Mouse (Mus musculus) embryonic facial prominence, embryonic 13.5 days (tissue): ENCODE measurements around the gene Ctbp1. TPM values are rescaled to one million over a fixed set of nuclear protein-coding genes. Genes with fewer than 3 reads are reported as not detected.

Experiments
- ATAC-seq: fragments of 200-750 bp; cut with Nextera tagmentation; 2 replicates; pipeline ENCODE4 v1.8.0; 2017; ENCODE audit warnings: low read depth; ENCODE audit not compliant: insufficient number of reproducible peaks, insufficient read depth, low FRiP score, low TSS enrichment
- H3K27ac ChIP-seq: fragments of 300-500 bp; sonication (generic); 2 replicates; pipeline ENCODE4 v1.5.1; 2015; ENCODE audit warnings: moderate library complexity, mild to moderate bottlenecking, inconsistent platforms
- H3K27me3 ChIP-seq: fragments of 300-500 bp; sonication (generic); 2 replicates; pipeline ENCODE4 v1.6.1; 2015; ENCODE audit warnings: mild to moderate bottlenecking, inconsistent platforms
- H3K36me3 ChIP-seq: fragments of 300-500 bp; sonication (generic); 2 replicates; pipeline ENCODE4 v1.6.1; 2015; ENCODE audit warnings: mild to moderate bottlenecking, inconsistent platforms
- H3K4me1 ChIP-seq: fragments of 300-500 bp; sonication (generic); 2 replicates; pipeline ENCODE4 v1.6.1; 2015; ENCODE audit warnings: inconsistent platforms
- H3K4me2 ChIP-seq: fragments of 300-500 bp; sonication (generic); 2 replicates; pipeline ENCODE4 v1.6.1; 2015; ENCODE audit warnings: moderate library complexity, mild to moderate bottlenecking, inconsistent platforms
- H3K4me3 ChIP-seq: fragments of 300-500 bp; sonication (generic); 2 replicates; pipeline ENCODE4 v1.5.1; 2015; ENCODE audit warnings: mild to moderate bottlenecking, inconsistent platforms
- H3K9ac ChIP-seq: fragments of 300-500 bp; sonication (generic); 2 replicates; pipeline ENCODE4 v1.6.1; 2015; ENCODE audit warnings: mild to moderate bottlenecking, inconsistent platforms
- H3K9me3 ChIP-seq: fragments of 300-500 bp; sonication (generic); 2 replicates; pipeline ENCODE4 v1.6.1; 2016; ENCODE audit warnings: inconsistent platforms
- WGBS: fragments of 180-500 bp; shearing (Covaris S2); methylation state at CpG from one replicate; pipeline ENCODE4 v1.1.7; 2015; ENCODE audit warnings: mixed read lengths; 5-methylcytosine and 5-hydroxymethylcytosine counted together
- polyA plus RNA-seq: library from polyadenylated mRNA; unstranded; fragments of >200 nt; fragmentation: Nextera tagmentation; extraction: Ambion mirVana; gene quantifications from 2 replicates; pipeline ENCODE4 v1.2.1, GENCODE M21; 2015

Ctbp1 gene
- polyA plus RNA-seq, 1 experiment from 2014 or later: 326 TPM

- H3K27me3 ChIP-seq: no peaks in the 10 kb centered on the region
- H3K4me1 ChIP-seq: peaks cover 41% of the 10 kb centered on the region
- 78% methylated on average over 10 of the region's 10 CpGs for WGBS
- H3K9ac ChIP-seq: no peak overlapping the region
- no peak overlapping the region for H3K4me3 ChIP-seq
- no peaks in the 10 kb centered on the region for H3K36me3 ChIP-seq
- H3K27ac ChIP-seq: no peak overlapping the region
- H3K4me2 ChIP-seq: no peak overlapping the region
- ATAC-seq: no peak
- H3K9me3 ChIP-seq: no peaks in the 10 kb centered on the region
Observed at GRCm38 (mm10) chr5:33220350-33221044, 54.3 kb downstream of the Ctbp1 start.

- H3K4me1 ChIP-seq: peaks cover 37% of the 10 kb centered on the region
- H3K36me3 ChIP-seq: no peaks in the 10 kb centered on the region
- no peak overlapping the region for H3K4me3 ChIP-seq
- no peak overlapping the region for H3K9ac ChIP-seq
- H3K4me2 ChIP-seq: no peak overlapping the region
- H3K9me3 ChIP-seq: no peaks in the 10 kb centered on the region
- no peak for ATAC-seq
- H3K27ac ChIP-seq: no peak overlapping the region
- 90% methylated on average over 4 of the region's 4 CpGs for WGBS
- H3K27me3 ChIP-seq: no peaks in the 10 kb centered on the region
Observed at GRCm38 (mm10) chr5:33219831-33220230, 55.0 kb downstream of the Ctbp1 start.

- 75% methylated on average over 20 of the region's 20 CpGs for WGBS
- Histone ChIP-seq H3K4me2 (no peak overlapping the region), H3K27me3 (no peaks in the 10 kb centered on the region), H3K9me3 (no peaks in the 10 kb centered on the region), H3K36me3 (no peaks in the 10 kb centered on the region), H3K4me3 (no peak overlapping the region), H3K4me1 (peaks cover 37% of the 10 kb centered on the region), H3K27ac (no peak overlapping the region), H3K9ac (no peak overlapping the region)
- no peak for ATAC-seq
Observed at GRCm38 (mm10) chr5:33218746-33219449, 55.9 kb downstream of the Ctbp1 start.

GRCm38 (mm10) chr5:33218081-33218480, 56.7 kb downstream of the Ctbp1 start, which contains the start of gene Spon2:
TSS of gene Spon2 (minus strand) at chr5:33218455.
- 22% methylated on average over 5 of the region's 5 CpGs for WGBS
- H3K4me1 ChIP-seq: peaks cover 35% of the 10 kb centered on the region
- no peaks in the 10 kb centered on the region for H3K27me3 ChIP-seq
- no peak for ATAC-seq
- H3K9me3 ChIP-seq: no peaks in the 10 kb centered on the region
- no peak within 1 kb of the TSS for H3K4me3 ChIP-seq
- H3K9ac ChIP-seq: peak within 1 kb of the TSS; percentile 12; the same call in 1 of the 2 replicates
- peak within 1 kb of the TSS; percentile 35 for H3K4me2 ChIP-seq
- H3K36me3 ChIP-seq: no peaks in the 10 kb centered on the region
- H3K27ac ChIP-seq: peak within 1 kb of the TSS; percentile 48; the same call in 1 of the 2 replicates

GRCm38 (mm10) chr5:33217663-33218062, 57.1 kb downstream of the Ctbp1 start:
- no peaks in the 10 kb centered on the region for H3K27me3 ChIP-seq
- peak overlapping the region; percentile 35 for H3K4me2 ChIP-seq
- ATAC-seq: no peak
- no peaks in the 10 kb centered on the region for H3K9me3 ChIP-seq
- peak overlapping the region; percentile 48; the same call in 1 of the 2 replicates for H3K27ac ChIP-seq
- H3K4me3 ChIP-seq: no peak overlapping the region
- WGBS: 52% methylated on average over 3 of the region's 3 CpGs
- peaks cover 31% of the 10 kb centered on the region for H3K4me1 ChIP-seq
- H3K9ac ChIP-seq: peak overlapping the region; percentile 12; the same call in 1 of the 2 replicates
- H3K36me3 ChIP-seq: no peaks in the 10 kb centered on the region

GRCm38 (mm10) chr5:33214723-33215122, 60.1 kb downstream of the Ctbp1 start:
- Histone ChIP-seq H3K4me1 (peaks cover 21% of the 10 kb centered on the region), H3K9me3 (no peaks in the 10 kb centered on the region), H3K9ac (no peak overlapping the region), H3K27ac (no peak overlapping the region), H3K4me3 (no peak overlapping the region), H3K27me3 (no peaks in the 10 kb centered on the region), H3K36me3 (no peaks in the 10 kb centered on the region), H3K4me2 (no peak overlapping the region)
- 71% methylated on average over 4 of the region's 4 CpGs for WGBS
- no peak for ATAC-seq

GRCm38 (mm10) chr5:33211254-33211653, 63.5 kb downstream of the Ctbp1 start:
- H3K9ac ChIP-seq: no peak overlapping the region
- WGBS: 78% methylated on average over 5 of the region's 5 CpGs
- H3K4me2 ChIP-seq: no peak overlapping the region
- no peaks in the 10 kb centered on the region for H3K4me1 ChIP-seq
- H3K36me3 ChIP-seq: no peaks in the 10 kb centered on the region
- H3K4me3 ChIP-seq: no peak overlapping the region
- H3K27ac ChIP-seq: no peak overlapping the region
- ATAC-seq: no peak
- H3K9me3 ChIP-seq: no peaks in the 10 kb centered on the region
- no peaks in the 10 kb centered on the region for H3K27me3 ChIP-seq

- ATAC-seq: no peak
- H3K9me3 ChIP-seq: no peaks in the 10 kb centered on the region
- H3K4me1 ChIP-seq: no peaks in the 10 kb centered on the region
- WGBS: 88% methylated on average over 3 of the region's 3 CpGs
- no peak overlapping the region for H3K4me2 ChIP-seq
- no peak overlapping the region for H3K9ac ChIP-seq
- H3K36me3 ChIP-seq: no peaks in the 10 kb centered on the region
- H3K27me3 ChIP-seq: no peaks in the 10 kb centered on the region
- no peak overlapping the region for H3K27ac ChIP-seq
- no peak overlapping the region for H3K4me3 ChIP-seq
Observed at GRCm38 (mm10) chr5:33210515-33210914, 64.3 kb downstream of the Ctbp1 start.

GRCm38 (mm10) chr5:33208533-33209245, 66.1 kb downstream of the Ctbp1 start:
- Histone ChIP-seq H3K4me1 (no peaks in the 10 kb centered on the region), H3K4me2 (no peak overlapping the region), H3K4me3 (no peak overlapping the region), H3K36me3 (no peaks in the 10 kb centered on the region), H3K27ac (no peak overlapping the region), H3K9ac (no peak overlapping the region), H3K9me3 (no peaks in the 10 kb centered on the region), H3K27me3 (no peaks in the 10 kb centered on the region)
- ATAC-seq: no peak
- WGBS: 59% methylated on average over 14 of the region's 14 CpGs

GRCm38 (mm10) chr5:33207136-33207535, 67.7 kb downstream of the Ctbp1 start:
- Histone ChIP-seq H3K9ac (no peak overlapping the region), H3K27me3 (0 out of 2 replicates have a peak, but pooled peaks cover 7% of the 10 kb centered on the region), H3K4me1 (no peaks in the 10 kb centered on the region), H3K4me3 (no peak overlapping the region), H3K36me3 (no peaks in the 10 kb centered on the region), H3K4me2 (no peak overlapping the region), H3K27ac (no peak overlapping the region), H3K9me3 (no peaks in the 10 kb centered on the region)
- WGBS: 52% methylated on average over 9 of the region's 9 CpGs
- no peak for ATAC-seq

- H3K9me3 ChIP-seq: no peaks in the 10 kb centered on the region
- H3K4me3 ChIP-seq: no peak overlapping the region
- H3K4me2 ChIP-seq: no peak overlapping the region
- WGBS: 81% methylated on average over 7 of the region's 7 CpGs
- no peaks in the 10 kb centered on the region for H3K4me1 ChIP-seq
- no peak overlapping the region for H3K9ac ChIP-seq
- H3K36me3 ChIP-seq: no peaks in the 10 kb centered on the region
- H3K27ac ChIP-seq: no peak overlapping the region
- no peak for ATAC-seq
- 0 out of 2 replicates have a peak, but pooled peaks cover 7% of the 10 kb centered on the region for H3K27me3 ChIP-seq
Observed at GRCm38 (mm10) chr5:33206328-33206727, 68.5 kb downstream of the Ctbp1 start.
